Mouse (Mus musculus) lung, adult 2 months (tissue): ENCODE measurements around the gene Rnase2b. TPM values are rescaled to one million over a fixed set of nuclear protein-coding genes. Genes with fewer than 3 reads are reported as not detected.
A peak's percentile ranks its signal among the peaks of the same experiment; 100 is the strongest.
"Not testable (repeated sequence)": the region's sequence is repeated elsewhere in the genome, so short reads cannot be mapped to it uniquely, and the experiment has no call there.

Experiments
- DNase-seq: peaks from one replicate; pipeline ENCODE4 v3.0.0; 2022
- H3K4me1 ChIP-seq: fragments of 200-500 bp; 2 replicates; pipeline ENCODE4 v1.6.1; 2011; ENCODE audit warnings: low read length; ENCODE audit not compliant: control insufficient read depth, insufficient read depth
- H3K4me3 ChIP-seq: fragments of 200-500 bp; replicated peaks from 2 replicates; pipeline ENCODE3; 2011; ENCODE audit warnings: low read depth, mild to moderate bottlenecking, control low read depth, low read length; ENCODE audit errors: extremely low read depth
- CTCF ChIP-seq: fragments of 200-500 bp; IDR thresholded peaks from 2 replicates; pipeline ENCODE4 v1.5.1; 2011; ENCODE audit warnings: mild to moderate bottlenecking, low read length, control low read depth; ENCODE audit not compliant: insufficient read depth
- POLR2A ChIP-seq: fragments of 200-500 bp; IDR thresholded peaks from 2 replicates; pipeline ENCODE4 v1.6.1; 2011; ENCODE audit warnings: low read depth, mild to moderate bottlenecking, control low read depth, low read length, borderline replicate concordance; ENCODE audit errors: extremely low read depth
- WGBS: fragments of 180-500 bp; shearing (Covaris S2); methylation state at CpG from one replicate; pipeline ENCODE4 v1.1.7; 2018; 5-methylcytosine and 5-hydroxymethylcytosine counted together
- polyA plus RNA-seq: library from polyadenylated mRNA; depleted of rRNA; stranded (reverse); fragments of >200 nt; gene quantifications from 2 replicates; pipeline ENCODE4 v1.2.3, GENCODE M21; 2012; rRNA removed

Rnase2b gene
- polyA plus RNA-seq, 1 experiment, result 0.40 TPM

DNA sequence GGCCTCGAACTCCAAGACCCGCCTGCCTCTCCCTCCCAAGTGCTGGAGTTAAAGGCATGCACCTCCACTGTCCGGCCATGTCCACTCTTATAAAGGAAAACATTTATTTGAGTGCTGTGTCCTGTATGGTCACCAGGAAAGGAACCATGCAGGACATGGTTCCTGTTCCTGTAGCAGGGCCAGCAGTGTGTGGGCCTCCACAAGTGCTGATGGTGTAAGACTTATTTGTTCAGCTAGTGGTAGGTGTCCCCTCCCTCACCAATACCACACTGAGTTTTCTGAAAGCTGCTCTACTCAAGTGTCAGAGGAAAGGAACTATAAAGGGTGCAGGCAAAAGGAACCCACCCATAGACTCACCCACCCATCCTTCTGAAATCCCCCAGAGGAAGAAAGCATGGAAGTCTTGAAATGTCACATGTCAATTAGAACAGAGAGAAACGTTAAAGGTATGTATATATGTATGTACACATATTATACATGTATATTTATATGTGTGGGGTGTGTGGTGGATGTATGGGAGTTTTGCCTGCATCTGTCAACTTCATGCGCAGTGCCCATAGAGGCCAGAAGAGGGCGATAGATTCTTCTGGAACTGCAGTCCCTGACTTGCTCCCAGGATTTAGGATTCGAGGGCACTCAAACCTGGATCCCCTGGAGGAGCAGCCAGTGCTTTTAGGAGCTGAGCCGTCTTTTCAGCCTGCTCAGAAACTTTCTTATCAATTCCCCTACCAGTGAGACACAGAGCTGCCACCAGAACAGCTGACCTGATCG lies 10.2 kb downstream of the Rnase2b start:
- peak; percentile 73 for TF ChIP-seq CTCF
- not testable (repeated sequence) for H3K4me1 ChIP-seq, DNase-seq, H3K4me3 ChIP-seq
- WGBS, result 37% methylated on average over 9 of the region's 9 CpGs

DNA sequence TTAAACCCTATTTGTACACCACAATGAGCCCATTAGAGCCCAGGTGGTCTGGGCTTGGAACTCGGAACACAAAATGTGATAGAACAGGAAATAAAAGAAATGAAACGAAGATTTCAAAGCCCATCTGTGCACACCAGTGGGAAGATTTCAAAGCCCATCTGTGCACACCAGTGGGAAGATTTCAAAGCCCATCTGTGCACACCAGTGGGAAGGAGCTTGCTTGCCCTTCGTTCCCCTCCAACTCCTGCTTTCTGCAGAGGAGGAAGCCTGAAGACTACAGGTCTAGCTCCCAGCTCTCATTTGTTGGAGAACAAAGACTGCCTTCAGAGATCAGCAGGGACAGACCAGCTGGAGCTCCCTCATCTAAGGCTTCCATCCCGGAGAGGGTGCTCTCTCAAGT lies 10.9 kb downstream of the Rnase2b start:
- H3K4me3 ChIP-seq, H3K4me1 ChIP-seq, DNase-seq: not testable (repeated sequence)
- WGBS, result 40% methylated on average over 4 of the region's 4 CpGs

DNA sequence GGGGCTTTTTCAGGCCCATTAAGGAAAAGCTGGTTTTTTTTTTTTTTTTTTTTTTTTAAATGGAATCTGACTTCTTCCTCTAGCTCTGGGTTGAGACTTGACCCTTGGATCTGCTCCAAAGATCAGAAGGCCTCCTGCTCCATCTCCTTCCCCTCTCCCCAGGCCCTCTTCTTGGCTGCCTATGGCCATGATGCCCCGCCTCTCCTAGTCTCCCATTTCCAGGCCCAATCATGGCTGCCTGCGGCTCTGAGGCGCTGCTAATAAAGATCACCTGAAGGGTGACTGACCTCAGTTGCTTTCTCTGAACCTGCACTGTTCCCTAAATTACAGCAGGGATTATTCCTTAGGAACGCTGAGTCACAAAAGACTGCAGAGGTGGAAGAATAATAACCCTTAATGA lies 11.8 kb downstream of the Rnase2b start:
- WGBS, result 89% methylated on average over 4 of the region's 4 CpGs
- Histone ChIP-seq H3K4me3 (no peak overlapping the region), H3K4me1 (no peaks in the 10 kb centered on the region)
- TF ChIP-seq POLR2A, result no peak
- TF ChIP-seq CTCF, result no peak
- DNase-seq, result no peak

DNA sequence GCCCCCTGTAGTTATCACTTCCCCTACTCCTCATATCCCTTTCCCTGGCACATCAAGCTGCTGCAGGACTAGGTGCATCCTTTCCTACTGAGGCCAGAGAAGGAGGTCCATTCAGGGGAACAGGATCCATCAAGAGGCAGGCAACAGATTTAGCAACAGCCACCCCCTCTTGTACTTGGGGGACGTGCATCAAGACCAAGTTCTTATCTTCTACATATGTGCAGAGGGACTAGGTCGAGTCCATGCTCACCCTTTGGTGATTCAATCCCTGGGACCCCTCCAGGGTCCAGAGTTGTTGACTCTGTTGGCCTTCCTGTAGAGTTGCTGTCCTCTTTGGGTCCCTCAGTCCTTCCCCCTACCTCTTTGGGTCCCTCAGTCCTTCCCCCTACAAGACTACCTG lies 19.0 kb downstream of the Rnase2b start:
- not testable (repeated sequence) for H3K4me1 ChIP-seq, H3K4me3 ChIP-seq, DNase-seq
- 82% methylated on average over 2 of the region's 2 CpGs for WGBS

DNA sequence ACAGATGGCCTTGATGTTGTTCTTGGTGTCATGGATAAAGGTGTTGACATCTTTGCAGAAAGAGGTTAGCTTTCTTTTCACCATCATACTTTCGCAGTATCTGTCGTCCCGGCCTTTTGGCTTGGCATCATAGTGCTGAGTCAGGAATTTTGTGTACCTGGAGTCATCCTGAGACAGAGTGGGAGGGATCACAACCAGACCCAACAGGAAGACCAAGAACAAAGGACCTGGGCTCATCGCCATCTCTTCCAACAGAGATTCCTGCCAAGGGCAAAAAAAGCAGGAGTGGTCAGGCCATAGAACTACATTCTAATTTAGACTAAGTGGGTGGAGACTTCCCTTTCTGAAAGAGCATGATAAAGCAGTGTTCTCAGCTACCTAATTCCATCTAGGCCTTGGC lies 33.6 kb downstream of the Rnase2b start:
- 51% methylated on average over 4 of the region's 4 CpGs for WGBS
- Histone ChIP-seq H3K4me3 (no peak overlapping the region), H3K4me1 (no peaks in the 10 kb centered on the region)
- no peak for TF ChIP-seq POLR2A
- no peak for TF ChIP-seq CTCF
- no peak for DNase-seq

DNA sequence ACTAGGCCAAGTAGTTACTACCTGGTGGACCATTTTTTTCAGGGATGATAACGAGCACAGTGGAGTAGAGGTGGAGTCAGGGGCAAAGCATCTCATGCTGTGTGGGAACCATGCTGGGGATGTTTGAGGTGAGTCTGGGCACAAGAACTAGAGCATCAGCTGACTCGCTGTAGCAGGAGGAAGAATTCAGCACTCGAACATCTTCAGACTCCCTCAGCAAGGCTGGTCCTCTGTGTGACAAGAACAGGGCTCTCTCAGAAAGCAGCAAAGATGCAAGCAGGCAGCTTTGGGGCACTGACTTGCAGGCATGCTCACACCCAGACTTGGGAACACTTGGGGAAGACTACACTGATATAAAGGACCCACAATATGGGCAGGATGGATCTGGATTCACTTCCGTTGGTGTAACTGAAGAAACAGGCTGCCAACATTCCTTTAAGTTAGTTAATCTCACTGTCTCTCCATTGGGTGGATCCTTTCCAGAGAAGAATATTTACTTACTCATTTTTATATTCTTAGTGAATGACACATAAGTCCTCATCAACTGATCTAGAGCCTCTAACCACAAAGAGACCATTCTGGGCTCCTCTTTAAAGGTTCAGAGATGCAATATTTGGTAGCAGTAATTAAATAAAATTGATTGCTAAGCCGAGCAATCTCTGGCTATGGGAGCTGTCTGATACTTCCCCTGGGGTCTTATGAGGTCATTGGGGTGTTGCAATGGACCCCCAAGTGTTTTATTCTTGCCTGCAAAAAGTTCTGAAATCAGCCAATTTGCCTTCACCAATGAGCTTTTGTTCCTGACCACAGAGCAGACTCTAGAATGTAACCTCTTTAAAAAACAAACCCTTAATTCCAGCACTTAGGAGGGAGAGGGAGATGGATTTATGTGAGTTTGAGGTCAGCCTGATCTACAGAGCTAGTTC lies 37.3 kb downstream of the Rnase2b start, which contains the start of gene Ang2:
Gene Ang2, minus strand, starts transcription at position 51 of the 926 bp plus-strand sequence.
- TF ChIP-seq POLR2A, result no peak
- no peak for TF ChIP-seq CTCF
- Histone ChIP-seq H3K4me1 (no peaks in the 10 kb centered on the region), H3K4me3 (no peak within 1 kb of the TSS)
- no peak for DNase-seq
- WGBS, result 76% methylated on average over 5 of the region's 5 CpGs

DNA sequence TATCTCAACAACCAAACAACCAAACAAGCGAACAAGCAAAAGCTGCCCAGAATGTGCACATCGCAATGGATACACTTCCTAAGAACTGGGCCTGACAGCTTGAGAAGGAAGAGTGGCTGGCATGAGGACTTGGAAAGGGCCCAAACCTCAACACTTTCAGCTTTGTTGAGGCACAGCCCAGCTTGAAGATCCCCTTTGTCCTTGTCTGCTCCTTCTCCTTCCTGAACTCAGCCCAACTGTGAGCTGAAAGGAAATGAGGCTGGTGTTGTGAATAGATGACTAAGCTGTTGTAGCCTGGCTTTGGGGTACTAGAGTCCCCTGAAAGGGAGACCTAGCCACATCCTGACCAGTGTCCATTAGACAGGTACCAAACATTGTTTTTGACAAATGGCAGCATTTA lies 38.0 kb downstream of the Rnase2b start:
- WGBS, result 56% methylated on average over 2 of the region's 2 CpGs
- H3K4me3 ChIP-seq, result no peak overlapping the region
- H3K4me1 ChIP-seq, result no peaks in the 10 kb centered on the region
- TF ChIP-seq CTCF, result no peak
- TF ChIP-seq POLR2A, result no peak
- no peak for DNase-seq

DNA sequence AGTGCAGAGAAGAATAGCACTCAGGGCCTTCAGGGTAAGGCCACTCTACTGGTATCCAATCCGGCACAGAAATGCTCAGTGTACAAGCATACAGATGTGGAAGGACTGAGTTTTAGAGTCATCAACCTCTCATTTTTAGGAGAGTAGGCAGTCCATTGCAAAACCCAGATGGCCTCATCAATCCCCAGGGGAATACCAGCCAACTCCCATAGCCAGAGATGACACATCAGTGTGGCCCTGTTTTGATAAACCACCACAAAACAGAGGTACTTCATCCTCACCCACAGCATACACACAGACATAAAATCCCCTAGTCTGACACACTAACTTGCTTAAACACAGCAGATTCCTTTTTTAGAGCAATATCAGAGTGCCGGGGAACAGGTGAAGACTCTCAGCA lies 38.4 kb downstream of the Rnase2b start:
- no peak for DNase-seq
- H3K4me1 ChIP-seq, result no peaks in the 10 kb centered on the region
- 92% methylated on average over 2 of the region's 2 CpGs for WGBS
- TF ChIP-seq CTCF (no peak), POLR2A (no peak)
- H3K4me3 ChIP-seq, result no peak overlapping the region

DNA sequence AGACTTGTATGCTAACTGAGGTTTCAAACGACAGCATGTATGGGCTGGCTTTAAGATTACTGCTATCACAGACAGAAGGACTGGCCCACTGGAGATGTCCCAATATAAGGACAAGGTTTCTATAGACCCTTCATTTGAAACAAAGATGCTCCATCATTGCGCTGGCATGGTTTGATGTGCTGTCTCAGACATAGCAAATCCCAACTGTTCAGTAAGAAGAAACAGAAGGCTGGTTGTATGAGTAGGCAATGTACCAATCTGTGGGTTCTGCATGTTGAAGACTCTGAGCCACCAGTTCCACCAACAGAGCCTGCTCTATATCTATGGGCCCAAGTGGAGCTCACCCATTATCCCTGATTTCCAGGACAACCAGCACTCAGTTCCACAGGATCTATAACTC lies 41.1 kb downstream of the Rnase2b start, which contains the start of gene Ear14:
Gene Ear14, plus strand, starts transcription at position 277 of the 400 bp plus-strand sequence.
- H3K4me3 ChIP-seq, result no peak within 1 kb of the TSS
- WGBS, result 92% methylated on average over 2 of the region's 2 CpGs
- no peaks in the 10 kb centered on the region for H3K4me1 ChIP-seq
- no peak for DNase-seq
- TF ChIP-seq POLR2A, result no peak
- TF ChIP-seq CTCF, result no peak

Other genes starting within 250 kb of the Rnase2b start
- 104 and 122 TPM in 2 replicates for gene Osgep, start 237.4 kb upstream of the Rnase2b start, polyA plus RNA-seq
- gene Apex1, start 237.3 kb upstream of the Rnase2b start, polyA plus RNA-seq, result 12.0 and 23.2 TPM in 2 replicates
- 99.1 and 111 TPM in 2 replicates for gene Pip4p1, start 231.4 kb upstream of the Rnase2b start, polyA plus RNA-seq
- 35.3 and 37.0 TPM in 2 replicates for gene Pnp, start 231.2 kb upstream of the Rnase2b start, polyA plus RNA-seq
- 20.3 and 46.2 TPM in 2 replicates for gene Gm49342, start 217.7 kb upstream of the Rnase2b start, polyA plus RNA-seq
- gene Pnp2, start 206.3 kb upstream of the Rnase2b start, polyA plus RNA-seq, result 0.97 and 1.1 TPM in 2 replicates
- 0.14 TPM in 1 of 2 replicates, not detected in the other for gene Rnase10, start 154.5 kb upstream of the Rnase2b start, polyA plus RNA-seq
- not detected in 2 replicates for gene Rnase9, start 120.4 kb upstream of the Rnase2b start, polyA plus RNA-seq
- not detected in 2 replicates for gene Rnase11, start 112.1 kb upstream of the Rnase2b start, polyA plus RNA-seq
- not detected in 2 replicates for gene Rnase12, start 104.6 kb upstream of the Rnase2b start, polyA plus RNA-seq
- gene Olfr750, start 87.8 kb upstream of the Rnase2b start, polyA plus RNA-seq, result 3.1 and 3.6 TPM in 2 replicates
- 581 and 650 TPM in 2 replicates for gene Rnase4, start 71.2 kb upstream of the Rnase2b start, polyA plus RNA-seq
- gene Ang, start 71.1 kb upstream of the Rnase2b start, polyA plus RNA-seq, result 61.7 and 72.5 TPM in 2 replicates
- 0.08 TPM in 1 of 2 replicates, not detected in the other for gene Eddm3b, start 47.8 kb upstream of the Rnase2b start, polyA plus RNA-seq
- 12.1 and 19.2 TPM in 2 replicates for gene Rnase6, start 38.4 kb upstream of the Rnase2b start, polyA plus RNA-seq
- 3.7 and 4.8 TPM in 2 replicates for gene Rnase1, start 15.5 kb upstream of the Rnase2b start, polyA plus RNA-seq
- not detected in 2 replicates for gene Ang2, start 36.9 kb downstream of the Rnase2b start, polyA plus RNA-seq
- gene Ear14, start 41.1 kb downstream of the Rnase2b start, polyA plus RNA-seq, result not detected in 2 replicates
- not detected in 2 replicates for gene Rnase2a, start 93.9 kb downstream of the Rnase2b start, polyA plus RNA-seq
- not detected in 2 replicates for gene Gm7247, start 199.5 kb downstream of the Rnase2b start, polyA plus RNA-seq
- not detected in 2 replicates for gene Vmn2r88, start 248.6 kb downstream of the Rnase2b start, polyA plus RNA-seq